Mouse (Mus musculus) frontal cortex, adult (tissue): ENCODE measurements around the gene Gm49383.
"Not testable (repeated sequence)": the region's sequence is repeated elsewhere in the genome, so short reads cannot be mapped to it uniquely, and the experiment has no call there.

Experiments used
- ATAC-seq: cut with Nextera tagmentation; 2 replicates; pipeline ENCODE4 v1.9.2; 2017; ENCODE audit warnings: mild to moderate bottlenecking, moderate library complexity, mixed read lengths; ENCODE audit not compliant: low TSS enrichment

Gm49383 gene

DNA sequence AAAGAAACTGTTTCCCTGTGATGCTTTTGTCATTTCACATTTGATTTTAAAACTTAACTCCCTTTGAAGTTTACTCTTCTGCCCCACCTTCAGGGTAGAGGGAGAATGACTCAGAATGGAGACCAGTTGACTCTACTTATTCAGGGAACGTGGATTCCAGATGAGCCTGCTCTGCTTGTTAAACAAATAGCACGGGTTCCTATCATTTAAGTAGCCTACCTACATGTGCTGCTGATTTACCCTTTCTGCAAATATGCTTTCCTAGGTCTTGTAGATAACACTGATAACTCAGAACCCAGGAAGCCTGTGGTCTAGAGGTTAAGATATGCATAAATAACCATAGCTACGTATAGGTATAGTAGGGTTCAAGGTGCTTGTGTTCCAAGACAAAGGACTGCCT is 32.0 kb downstream of the Gm49383 start:
- no peak for ATAC-seq

DNA sequence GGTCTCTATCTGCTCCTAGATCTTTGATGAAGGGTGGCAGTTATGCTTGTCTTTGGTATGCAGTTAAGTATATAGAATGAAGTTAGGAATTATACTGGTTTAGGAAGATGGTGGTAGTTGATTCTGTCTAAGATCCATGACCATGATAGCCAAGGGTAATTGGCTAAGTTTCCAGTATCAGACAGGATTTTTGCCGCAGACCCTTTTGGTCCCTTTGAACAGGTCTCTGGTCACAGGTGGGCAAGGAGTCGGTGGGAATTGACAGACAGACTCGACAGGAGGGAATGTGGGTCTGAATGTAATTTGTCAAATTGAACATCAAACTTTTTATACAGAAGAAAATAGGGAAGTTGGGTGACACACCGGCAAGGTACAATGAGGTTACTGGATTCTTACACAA is 33.3 kb downstream of the Gm49383 start:
- not testable (repeated sequence) for ATAC-seq

DNA sequence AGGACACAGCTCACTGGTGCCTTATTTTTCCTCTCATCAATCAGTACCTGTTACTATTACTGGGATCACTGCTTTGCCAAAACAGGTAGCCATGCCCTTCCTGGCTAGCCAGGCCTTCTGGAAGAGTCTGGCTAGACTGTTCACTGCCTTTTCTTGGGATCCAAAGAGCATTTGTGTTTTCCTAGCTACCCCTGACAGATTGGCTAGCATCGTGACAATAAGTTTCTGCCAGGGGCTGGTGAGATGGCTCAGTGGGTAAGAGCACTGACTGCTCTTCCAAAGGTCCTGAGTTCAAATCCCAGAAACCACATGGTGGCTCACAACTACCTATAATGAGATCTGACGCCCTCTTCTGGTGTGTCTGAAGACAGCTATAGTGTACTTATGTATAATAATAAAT is 36.2 kb downstream of the Gm49383 start:
- ATAC-seq = not testable (repeated sequence)

DNA sequence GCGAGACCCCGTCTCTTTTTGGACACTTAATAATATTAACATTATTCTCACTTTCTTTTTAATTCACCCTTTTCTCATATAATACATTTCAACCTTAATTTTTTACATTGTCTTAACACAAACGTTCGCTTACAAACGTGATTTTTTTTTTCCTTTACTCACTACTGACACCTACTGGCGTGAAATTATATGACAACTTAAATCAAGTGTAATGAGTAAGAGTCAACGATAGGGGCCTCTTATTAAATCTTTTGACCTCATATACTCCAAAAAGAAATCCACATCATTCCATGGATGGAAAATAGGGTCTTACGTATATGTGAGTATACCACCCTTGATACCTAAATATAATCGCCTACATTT is 37.3 kb downstream of the Gm49383 start:
- ATAC-seq = peak; percentile 8; the same call in 1 of the 2 replicates

- ATAC-seq = peak; percentile 97
Observed at GRCm38 (mm10) chr12:69158765-69159577, 37.9 kb downstream of the Gm49383 start, which contains the start of gene Rps29. Gene Rps29 (minus strand): TSS chr12:69159186.

GRCm38 (mm10) chr12:69158366-69158764 is 38.5 kb downstream of the Gm49383 start:
- ATAC-seq = 0 out of 2 replicates have a peak, but pooled peaks have one; percentile 0

DNA sequence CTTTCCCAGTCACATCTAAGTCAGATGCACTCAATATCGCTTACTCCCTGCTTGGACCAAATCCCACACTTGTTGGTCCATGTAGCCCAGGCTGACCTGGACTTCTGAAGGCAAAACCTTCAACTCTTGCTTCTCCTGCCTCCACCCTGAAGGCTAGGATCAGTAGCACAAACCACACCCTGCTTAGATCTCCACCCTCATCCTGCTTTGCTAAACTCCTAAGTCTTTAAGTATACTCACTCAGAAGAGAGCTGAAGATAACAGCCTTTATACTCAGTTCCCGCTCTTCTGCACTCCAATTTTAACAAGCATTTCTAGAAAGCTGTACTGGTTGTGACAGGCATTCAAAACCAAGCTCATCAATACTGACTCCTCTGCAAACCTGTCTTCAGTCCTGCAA is 39.8 kb downstream of the Gm49383 start:
- ATAC-seq = no peak

- no peak for ATAC-seq
Observed at GRCm38 (mm10) chr12:69156436-69156835, 40.5 kb downstream of the Gm49383 start.

- ATAC-seq = no peak
Observed at GRCm38 (mm10) chr12:69155923-69156322, 41.0 kb downstream of the Gm49383 start.

GRCm38 (mm10) chr12:69150049-69150448 is 46.9 kb downstream of the Gm49383 start:
- ATAC-seq = no peak

DNA sequence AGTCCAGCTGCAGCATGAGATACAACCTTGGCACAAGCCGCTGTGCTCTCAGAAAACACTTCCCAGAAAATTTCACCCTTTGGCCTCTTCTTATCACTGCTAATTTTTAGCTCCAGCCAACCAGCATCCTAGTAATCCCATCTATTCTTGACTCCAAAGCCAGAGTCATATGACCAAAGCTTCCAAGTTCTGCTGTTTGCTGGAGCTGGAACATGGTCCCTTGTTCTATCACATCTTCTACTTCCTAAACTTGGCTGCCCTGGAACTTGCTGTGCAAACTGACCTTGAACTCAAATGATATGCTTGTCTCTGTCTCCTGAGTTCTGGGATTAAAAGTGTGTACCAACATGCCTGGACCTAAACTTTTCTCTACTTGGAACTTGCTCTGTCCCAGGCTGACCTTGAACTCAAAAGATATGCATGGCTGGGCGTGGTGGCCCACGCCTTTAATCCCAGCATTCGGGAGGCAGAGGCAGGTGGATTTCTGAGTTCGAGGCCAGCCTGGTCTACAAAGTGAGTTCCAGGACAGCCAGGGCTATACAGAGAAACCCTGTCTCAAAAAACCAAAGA is 49.7 kb downstream of the Gm49383 start:
- ATAC-seq = no peak

GRCm38 (mm10) chr12:69143460-69143859 is 53.4 kb downstream of the Gm49383 start:
- no peak for ATAC-seq

DNA sequence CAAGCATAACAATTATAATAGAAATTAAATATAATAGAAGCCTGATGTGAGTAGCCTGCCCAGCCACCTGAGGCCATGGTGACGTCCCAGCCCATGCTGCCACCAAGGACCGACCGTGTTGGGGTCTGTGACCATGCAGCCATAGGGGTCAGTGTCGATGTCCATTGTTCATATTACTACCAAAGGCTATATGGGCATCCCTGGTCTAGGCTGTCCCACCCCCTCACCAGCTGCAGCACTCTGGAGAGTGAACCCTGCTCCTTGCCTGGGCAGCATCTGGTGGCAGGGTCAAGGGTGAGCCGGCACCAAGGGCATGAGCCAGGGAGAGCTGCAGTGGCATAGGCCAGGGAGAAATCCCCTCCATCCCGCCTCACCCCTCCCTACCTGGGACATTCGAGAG is 57.1 kb downstream of the Gm49383 start:
- no peak for ATAC-seq

GRCm38 (mm10) chr12:69139201-69139600 is 57.7 kb downstream of the Gm49383 start:
- ATAC-seq = no peak
